Mouse (Mus musculus): ENCODE measurements around the gene Spop. TPM values are rescaled to one million over a fixed set of nuclear protein-coding genes. Genes with fewer than 3 reads are reported as not detected.

The Spop gene
- polyA plus RNA-seq, 1 experiment from 2014 or later = 54.1 TPM

- Histone ChIP-seq H3K36me3 (ENCODE audit: control insufficient read depth, insufficient read depth) (no peaks in the 10 kb centered on the region), H3K4me1 (replicated peaks; ENCODE audit: control insufficient read depth, insufficient read depth, low read length) (no peaks in the 10 kb centered on the region), H3K9me3 (ENCODE audit: control insufficient read depth) (no peaks in the 10 kb centered on the region), H3K4me2 (replicated peaks; ENCODE audit: low read depth) (no peak overlapping the region), H3K4me3 (ENCODE audit: low read depth, low read length) (no peak overlapping the region), H3K9ac (ENCODE audit: low read depth, low read length) (no peak overlapping the region), H3K27ac (ENCODE audit: low read depth, low read length) (no peak overlapping the region), H3K27me3 (replicated peaks; ENCODE audit: control insufficient read depth, insufficient read depth, low read length) (no peaks in the 10 kb centered on the region)
- 62% methylated on average over 2 of the region's 2 CpGs for WGBS
- no peak for ATAC-seq
- 0 out of 2 replicates have a peak, but pooled peaks have one; percentile 9 for TF ChIP-seq CTCF (IDR thresholded peaks at IDR 0.05; ENCODE audit: low read depth)
Measured at GRCm38 (mm10) chr11:95420880-95421435, 7.1 kb downstream of the Spop start.

GRCm38 (mm10) chr11:95423505-95423904, 9.6 kb downstream of the Spop start:
- H3K9ac ChIP-seq (ENCODE audit: low read depth, low read length) = no peak overlapping the region
- peak; percentile 48 for TF ChIP-seq CTCF (IDR thresholded peaks at IDR 0.05; ENCODE audit: low read depth)
- 82% methylated on average over 3 of the region's 3 CpGs for WGBS
- H3K4me3 ChIP-seq (ENCODE audit: low read depth, low read length) = no peak overlapping the region
- H3K27ac ChIP-seq (ENCODE audit: low read depth, low read length) = no peak overlapping the region
- H3K27me3 ChIP-seq (replicated peaks; ENCODE audit: control insufficient read depth, insufficient read depth, low read length) = no peaks in the 10 kb centered on the region
- ATAC-seq = no peak
- H3K4me1 ChIP-seq (replicated peaks; ENCODE audit: control insufficient read depth, insufficient read depth, low read length) = no peaks in the 10 kb centered on the region
- H3K36me3 ChIP-seq (ENCODE audit: control insufficient read depth, insufficient read depth) = no peaks in the 10 kb centered on the region
- H3K4me2 ChIP-seq (replicated peaks; ENCODE audit: low read depth) = no peak overlapping the region
- H3K9me3 ChIP-seq (ENCODE audit: control insufficient read depth) = no peaks in the 10 kb centered on the region

- H3K9ac ChIP-seq (ENCODE audit: low read depth, low read length) = no peak overlapping the region
- ATAC-seq = no peak
- 43% methylated on average over 2 of the region's 2 CpGs for WGBS
- H3K27me3 ChIP-seq (replicated peaks; ENCODE audit: control insufficient read depth, insufficient read depth, low read length) = no peaks in the 10 kb centered on the region
- H3K4me2 ChIP-seq (replicated peaks; ENCODE audit: low read depth) = no peak overlapping the region
- H3K36me3 ChIP-seq (ENCODE audit: control insufficient read depth, insufficient read depth) = no peaks in the 10 kb centered on the region
- H3K27ac ChIP-seq (ENCODE audit: low read depth, low read length) = no peak overlapping the region
- H3K9me3 ChIP-seq (ENCODE audit: control insufficient read depth) = no peaks in the 10 kb centered on the region
- H3K4me1 ChIP-seq (replicated peaks; ENCODE audit: control insufficient read depth, insufficient read depth, low read length) = no peaks in the 10 kb centered on the region
- TF ChIP-seq CTCF (IDR thresholded peaks at IDR 0.05; ENCODE audit: low read depth) = no peak
- no peak overlapping the region for H3K4me3 ChIP-seq (ENCODE audit: low read depth, low read length)
Measured at GRCm38 (mm10) chr11:95431344-95431743, 17.5 kb downstream of the Spop start.

GRCm38 (mm10) chr11:95432194-95432593, 18.3 kb downstream of the Spop start:
- no peaks in the 10 kb centered on the region for H3K9me3 ChIP-seq (ENCODE audit: control insufficient read depth)
- peak; percentile 68 for TF ChIP-seq CTCF (IDR thresholded peaks at IDR 0.05; ENCODE audit: low read depth)
- H3K9ac ChIP-seq (ENCODE audit: low read depth, low read length) = no peak overlapping the region
- H3K27ac ChIP-seq (ENCODE audit: low read depth, low read length) = no peak overlapping the region
- no peak overlapping the region for H3K4me3 ChIP-seq (ENCODE audit: low read depth, low read length)
- ATAC-seq = no peak
- no peaks in the 10 kb centered on the region for H3K27me3 ChIP-seq (replicated peaks; ENCODE audit: control insufficient read depth, insufficient read depth, low read length)
- WGBS = 88% methylated on average over 2 of the region's 2 CpGs
- no peaks in the 10 kb centered on the region for H3K4me1 ChIP-seq (replicated peaks; ENCODE audit: control insufficient read depth, insufficient read depth, low read length)
- H3K36me3 ChIP-seq (ENCODE audit: control insufficient read depth, insufficient read depth) = no peaks in the 10 kb centered on the region
- H3K4me2 ChIP-seq (replicated peaks; ENCODE audit: low read depth) = no peak overlapping the region

DNA sequence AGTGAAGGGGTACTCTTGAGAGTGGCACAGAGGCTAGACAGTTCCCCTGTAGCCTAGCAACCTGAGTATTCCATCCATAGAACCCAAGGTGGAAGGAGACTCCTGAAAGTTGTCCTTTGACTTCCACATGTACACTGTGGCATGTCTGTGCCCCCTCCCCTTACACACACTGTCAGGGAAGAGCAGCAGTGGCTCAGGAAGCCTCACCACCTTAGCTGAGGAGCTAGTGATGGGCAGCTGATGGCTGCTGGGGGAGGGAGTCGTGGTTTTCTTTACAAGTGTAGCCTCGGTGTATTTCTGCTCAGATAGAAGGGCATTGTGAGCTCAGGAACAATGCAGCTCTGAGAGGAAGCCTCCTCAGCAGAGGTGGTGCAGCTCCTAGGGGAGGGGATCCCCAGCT, 31.5 kb downstream of the Spop start:
- no peak for TF ChIP-seq CTCF (IDR thresholded peaks at IDR 0.05; ENCODE audit: low read depth)
- no peaks in the 10 kb centered on the region for H3K27me3 ChIP-seq (replicated peaks; ENCODE audit: control insufficient read depth, insufficient read depth, low read length)
- H3K4me2 ChIP-seq (replicated peaks; ENCODE audit: low read depth) = no peak overlapping the region
- no peak overlapping the region for H3K9ac ChIP-seq (ENCODE audit: low read depth, low read length)
- 39% methylated on average over 2 of the region's 2 CpGs for WGBS
- H3K9me3 ChIP-seq (ENCODE audit: control insufficient read depth) = no peaks in the 10 kb centered on the region
- H3K27ac ChIP-seq (ENCODE audit: low read depth, low read length) = no peak overlapping the region
- H3K4me1 ChIP-seq (replicated peaks; ENCODE audit: control insufficient read depth, insufficient read depth, low read length) = no peaks in the 10 kb centered on the region
- no peak for ATAC-seq
- H3K36me3 ChIP-seq (ENCODE audit: control insufficient read depth, insufficient read depth) = 0 out of 2 replicates have a peak, but pooled peaks cover 6% of the 10 kb centered on the region
- H3K4me3 ChIP-seq (ENCODE audit: low read depth, low read length) = no peak overlapping the region

DNA sequence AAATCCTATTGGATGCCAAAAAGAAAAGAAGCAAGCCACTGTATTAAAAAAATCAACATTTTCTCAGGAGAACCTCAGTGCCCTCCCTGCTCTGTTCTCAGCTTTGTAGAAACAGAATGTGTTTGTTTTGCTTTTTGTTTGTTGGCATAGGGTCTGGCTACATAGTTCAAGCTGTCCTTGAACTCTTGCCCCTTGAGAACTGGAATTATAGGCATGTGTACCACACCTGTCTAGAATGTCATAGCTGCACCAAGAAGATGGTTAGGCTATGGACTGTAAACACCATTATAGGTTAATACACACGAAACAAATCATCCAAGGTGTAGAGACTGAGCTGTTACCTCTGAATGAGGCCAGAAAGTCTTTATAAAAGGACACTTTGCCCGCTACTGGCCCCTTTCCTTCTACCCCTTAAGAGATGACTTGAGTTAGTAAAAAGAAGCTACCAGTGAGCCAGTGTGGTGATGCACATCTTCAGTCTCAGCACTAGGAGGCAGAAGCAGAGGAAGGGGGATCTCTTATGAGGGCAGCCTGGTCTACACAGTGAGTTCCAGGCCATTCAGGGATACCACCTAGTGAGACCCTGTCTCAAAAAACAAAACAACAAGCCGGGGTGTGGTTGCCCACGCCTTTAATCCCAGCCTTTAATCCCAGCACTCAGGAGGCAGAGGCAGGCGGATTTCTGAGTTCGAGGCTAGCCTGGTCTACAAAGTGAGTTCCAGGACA, 32.9 kb downstream of the Spop start:
- no peak for ATAC-seq
- no peak overlapping the region for H3K27ac ChIP-seq (ENCODE audit: low read depth, low read length)
- H3K36me3 ChIP-seq (ENCODE audit: control insufficient read depth, insufficient read depth) = 0 out of 2 replicates have a peak, but pooled peaks cover 11% of the 10 kb centered on the region

More for the DNA sequence above, 32.9 kb downstream of the Spop start:
- no peaks in the 10 kb centered on the region for H3K9me3 ChIP-seq (ENCODE audit: control insufficient read depth)
- no peaks in the 10 kb centered on the region for H3K27me3 ChIP-seq (replicated peaks; ENCODE audit: control insufficient read depth, insufficient read depth, low read length)
- no peaks in the 10 kb centered on the region for H3K4me1 ChIP-seq (replicated peaks; ENCODE audit: control insufficient read depth, insufficient read depth, low read length)
- H3K4me2 ChIP-seq (replicated peaks; ENCODE audit: low read depth) = no peak overlapping the region
- no peak for TF ChIP-seq CTCF (IDR thresholded peaks at IDR 0.05; ENCODE audit: low read depth)
- 96% methylated on average over 6 of the region's 6 CpGs for WGBS
- H3K9ac ChIP-seq (ENCODE audit: low read depth, low read length) = no peak overlapping the region
- no peak overlapping the region for H3K4me3 ChIP-seq (ENCODE audit: low read depth, low read length)
